Mouse (Mus musculus): ENCODE results near the gene Itpr3.

- TF ChIP-seq POLR2A (IDR thresholded peaks at IDR 0.05; ENCODE audit: insufficient read depth, low read depth, low read length) (peak; percentile 29; the same call in 1 of the 2 replicates), CTCF (IDR thresholded peaks at IDR 0.05) (no peak)
These were observed 5.6 kb upstream of the Itpr3 start for GRCm38 (mm10) chr17:27051514-27051913.

Data from heart, adult 2 months (tissue).